Mouse (Mus musculus): ENCODE measurements around the gene Dlg4.

Dlg4 gene

GRCm38 (mm10) chr11:70016669-70017068, at the start of gene Dlg4:
Gene Dlg4, plus strand, starts transcription at chr11:70016942.
- DNase-seq, result no peak

DNA sequence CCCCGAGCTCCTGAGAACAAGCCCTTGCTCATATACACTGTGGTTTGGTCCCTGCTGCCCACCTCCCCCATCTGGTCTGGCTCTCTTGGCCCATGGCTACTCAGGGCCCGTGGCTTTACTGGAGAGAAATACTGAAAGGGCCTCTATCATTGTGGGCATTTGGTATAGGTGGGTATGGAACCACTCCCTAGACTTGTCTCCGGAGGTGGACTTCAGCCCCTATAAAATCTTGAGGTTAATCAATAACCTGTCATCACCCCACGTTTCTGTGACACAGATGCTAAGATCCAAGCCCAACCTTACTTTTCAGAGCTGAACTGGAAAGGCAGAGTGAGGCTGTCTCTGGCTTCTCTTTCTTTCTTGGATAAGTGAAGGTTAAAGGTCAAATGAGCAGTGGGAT, 47.9 kb upstream of the Dlg4 start:
- DNase-seq, result no peak

GRCm38 (mm10) chr11:69970222-69970621, 46.5 kb upstream of the Dlg4 start:
- DNase-seq, result no peak

DNA sequence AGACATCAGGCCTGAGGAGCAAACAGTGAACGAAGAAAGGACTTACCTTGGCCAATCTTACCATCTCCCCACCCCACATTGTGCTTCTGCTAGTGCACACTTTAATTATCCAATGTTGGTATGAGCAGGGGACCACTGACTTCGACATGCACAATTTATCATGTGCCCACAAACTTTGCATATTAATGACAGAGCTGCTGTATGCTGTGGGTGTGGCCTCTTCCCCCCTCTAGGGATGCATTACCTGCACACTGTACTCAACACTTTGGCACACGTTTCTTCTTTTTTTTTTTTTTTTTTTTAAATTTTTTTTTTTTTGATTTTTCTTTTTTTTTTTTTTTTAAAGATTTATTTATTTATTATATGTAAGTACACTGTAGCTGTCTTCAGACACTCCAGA, 46.0 kb upstream of the Dlg4 start:
- DNase-seq, result no peak

DNA sequence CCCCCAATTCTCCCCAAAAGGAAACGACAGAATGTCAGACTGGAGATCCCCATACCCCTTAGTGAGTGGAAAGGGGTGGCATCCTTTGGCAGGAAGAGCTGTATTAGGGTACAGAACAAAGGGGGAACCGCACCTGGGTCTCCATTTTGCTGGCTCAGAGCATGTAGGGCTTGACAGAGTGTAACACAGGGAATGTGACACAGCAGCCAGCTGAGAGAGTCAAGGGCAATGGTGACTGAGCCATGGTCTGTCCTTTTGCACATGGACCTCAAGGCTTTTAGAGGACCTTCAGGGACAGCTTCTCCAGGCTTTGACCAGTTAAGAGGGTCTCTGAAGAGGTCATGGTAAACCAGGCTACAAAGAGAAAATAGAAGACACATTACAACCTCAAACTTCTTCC, 41.8 kb upstream of the Dlg4 start:
- DNase-seq, result no peak

GRCm38 (mm10) chr11:69976271-69976670, 40.5 kb upstream of the Dlg4 start:
- DNase-seq, result no peak

DNA sequence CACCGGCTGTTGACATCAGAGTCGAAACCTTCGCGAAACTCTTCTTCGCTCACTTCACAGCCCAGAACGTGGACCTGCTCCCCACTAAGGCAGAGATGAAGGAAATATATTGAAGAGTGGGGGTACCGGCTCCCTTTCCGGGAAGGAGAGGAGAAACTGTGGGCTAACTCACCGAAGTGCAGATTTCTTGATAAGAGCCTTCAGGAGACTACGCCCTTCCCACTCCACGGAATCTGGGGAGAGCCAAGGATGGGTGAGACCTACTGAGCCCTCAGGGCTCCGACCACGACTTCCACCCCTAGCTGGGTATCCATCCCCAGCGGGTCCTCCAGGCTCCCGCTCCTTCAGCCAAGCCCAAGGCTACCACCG, 36.9 kb upstream of the Dlg4 start:
- no peak for DNase-seq

- DNase-seq, result peak; percentile 98
These were observed 36.3 kb upstream of the Dlg4 start for GRCm38 (mm10) chr11:69980196-69981140.

GRCm38 (mm10) chr11:69981141-69981762, 35.5 kb upstream of the Dlg4 start, which contains the start of gene Ctdnep1:
Gene Ctdnep1, plus strand, starts transcription at chr11:69981156.
- DNase-seq, result no peak

DNA sequence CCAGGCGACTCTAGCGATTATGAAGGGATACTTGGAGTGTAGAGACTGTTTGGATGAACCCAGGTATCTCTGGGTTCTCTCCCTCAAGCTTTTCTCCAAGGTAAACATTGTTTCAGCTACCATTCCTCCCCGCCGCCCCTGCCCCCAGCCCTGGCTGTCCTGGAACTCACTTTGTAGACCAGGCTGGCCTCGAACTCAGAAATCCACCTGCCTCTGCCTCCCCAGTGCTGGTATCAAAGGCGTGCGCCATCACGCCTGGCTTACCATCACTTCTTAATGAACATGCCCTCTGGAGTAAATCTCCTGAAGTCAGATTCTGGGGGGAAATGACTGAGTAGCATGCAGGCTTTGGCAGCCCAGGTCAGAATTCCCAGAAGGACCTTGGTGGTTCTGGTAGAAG, 34.5 kb upstream of the Dlg4 start, which contains the start of gene Elp5:
Gene Elp5, minus strand, starts transcription at position 293 of the 400 bp plus-strand sequence.
- DNase-seq, result no peak

GRCm38 (mm10) chr11:69982877-69983276, 33.9 kb upstream of the Dlg4 start:
- DNase-seq, result no peak

DNA sequence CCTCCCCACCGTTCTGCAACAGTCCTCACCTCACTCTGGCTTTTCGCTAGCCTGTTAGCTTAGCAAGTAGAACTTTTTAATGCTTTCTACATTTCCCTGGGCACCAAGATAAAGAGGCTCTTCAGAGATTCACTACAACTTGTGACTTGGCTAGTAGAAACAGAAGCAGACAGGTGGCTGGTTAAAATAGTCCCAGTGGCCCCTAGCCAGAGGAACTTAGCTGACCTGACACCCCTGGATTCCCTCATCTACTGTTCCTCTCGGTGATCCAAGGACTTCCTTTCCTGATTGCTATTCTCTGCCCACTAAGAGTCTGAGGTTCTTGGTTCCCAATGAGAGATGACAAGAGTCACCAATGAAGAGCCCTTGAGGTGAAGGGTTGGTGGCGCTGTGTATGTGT, 33.4 kb upstream of the Dlg4 start:
- no peak for DNase-seq

- no peak for DNase-seq
These were observed 32.3 kb upstream of the Dlg4 start for GRCm38 (mm10) chr11:69984431-69984830.

- DNase-seq, result no peak
These were observed 26.8 kb upstream of the Dlg4 start for GRCm38 (mm10) chr11:69989949-69990348.

- DNase-seq, result peak; percentile 99
These were observed 25.7 kb upstream of the Dlg4 start, which contains the start of gene Gabarap for GRCm38 (mm10) chr11:69990850-69991691. Gene Gabarap, plus strand, starts transcription at chr11:69991143.

- no peak for DNase-seq
These were observed 25.0 kb upstream of the Dlg4 start for GRCm38 (mm10) chr11:69991711-69992110.

DNA sequence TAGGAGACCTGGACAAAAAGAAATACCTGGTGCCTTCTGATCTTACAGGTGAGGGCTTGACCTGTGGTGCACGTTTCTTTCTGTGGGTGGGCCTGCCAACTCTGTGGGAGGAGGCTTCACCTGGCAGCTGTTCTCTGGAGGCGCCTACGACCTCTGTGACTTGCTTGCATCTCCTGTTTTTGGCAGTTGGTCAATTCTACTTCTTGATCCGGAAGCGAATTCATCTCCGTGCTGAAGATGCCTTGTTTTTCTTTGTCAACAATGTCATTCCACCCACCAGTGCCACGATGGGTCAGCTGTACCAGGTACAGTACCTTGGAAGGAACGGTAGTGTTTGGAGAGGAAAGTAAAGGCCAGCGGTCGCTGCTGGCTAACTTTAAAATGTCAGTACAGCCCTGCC, 24.3 kb upstream of the Dlg4 start:
- peak; percentile 24 for DNase-seq

- DNase-seq, result no peak
These were observed 23.8 kb upstream of the Dlg4 start for GRCm38 (mm10) chr11:69992932-69993331.

- no peak for DNase-seq
These were observed 22.2 kb upstream of the Dlg4 start for GRCm38 (mm10) chr11:69994401-69995090.

GRCm38 (mm10) chr11:69995391-69995960, 21.3 kb upstream of the Dlg4 start, which contains the start of gene Phf23:
Gene Phf23, plus strand, starts transcription at chr11:69995777.
- peak; percentile 98 for DNase-seq

DNA sequence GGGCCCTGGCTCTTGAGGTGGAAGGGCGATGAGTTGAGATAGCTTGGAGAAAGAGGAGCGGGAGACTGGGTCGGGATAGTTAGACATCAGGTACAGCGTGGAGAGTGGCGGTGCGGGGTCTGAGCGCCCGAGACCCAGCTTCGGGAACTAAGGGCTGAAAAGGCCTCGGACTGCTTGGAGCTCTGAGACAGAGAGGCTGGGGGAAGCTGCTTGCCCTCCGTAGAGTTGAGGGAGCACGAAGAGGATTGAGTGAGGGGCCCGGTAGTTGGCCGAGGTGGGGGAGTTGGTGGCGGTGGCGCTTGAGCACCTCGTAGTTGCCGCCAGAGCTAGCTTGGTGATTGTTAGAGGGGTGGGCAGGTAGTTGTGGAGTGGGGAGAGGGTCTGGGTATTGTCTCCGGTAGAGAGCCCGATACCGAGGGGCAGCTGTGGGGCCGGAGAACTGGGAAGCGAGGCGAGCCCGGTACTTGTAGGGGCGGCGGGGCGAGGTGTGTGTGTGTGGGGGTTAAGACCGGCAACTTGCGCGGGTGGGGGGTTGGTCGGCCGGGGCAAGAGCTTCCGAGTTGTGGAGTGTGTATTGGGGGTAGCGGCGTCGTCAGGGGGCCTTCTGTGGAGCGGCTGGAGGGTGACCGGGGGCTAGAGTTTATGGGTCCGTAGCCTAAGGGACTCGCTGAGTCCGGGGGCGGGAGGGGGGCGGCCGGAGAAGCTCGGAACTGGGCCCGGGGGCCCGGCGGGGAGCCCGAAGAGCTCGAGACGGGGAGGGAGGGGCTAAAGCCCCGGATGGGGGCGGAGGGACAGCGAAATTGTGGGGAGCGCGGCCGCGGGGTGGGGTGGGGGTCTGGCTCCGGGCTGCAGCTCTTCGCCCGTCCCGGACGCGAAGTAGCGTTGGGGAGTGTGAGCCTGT, 20.3 kb upstream of the Dlg4 start:
- peak; percentile 69 for DNase-seq
